Mouse (Mus musculus): ENCODE measurements at regions not wholly inside any gene's neighbourhood (a gene's known extent, or its start where the extent isn't known, plus 50 kb on each side); places are given as distances from the start of the nearest gene placed in this dataset.

DNA sequence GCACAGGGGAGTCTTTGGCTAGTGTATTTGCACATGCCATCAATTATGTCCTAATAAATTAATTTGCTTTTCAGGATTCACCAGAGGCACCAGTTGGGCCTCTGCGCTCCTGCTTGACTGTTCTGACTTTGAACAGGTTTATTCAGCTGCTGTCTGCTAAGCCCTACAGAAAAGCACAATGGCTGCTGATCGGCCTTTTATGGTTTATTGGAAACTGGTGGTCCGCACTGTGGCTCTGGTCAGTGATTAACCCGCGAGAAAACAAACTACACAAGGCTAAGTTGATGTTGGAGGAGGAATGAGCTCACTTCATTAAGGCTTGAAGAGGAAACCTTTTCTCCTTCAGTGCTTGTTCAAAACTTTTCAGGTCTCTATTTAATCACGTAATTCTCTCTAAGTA is 208.4 kb upstream of the Gpr101 start:
- no peak for DNase-seq

DNA sequence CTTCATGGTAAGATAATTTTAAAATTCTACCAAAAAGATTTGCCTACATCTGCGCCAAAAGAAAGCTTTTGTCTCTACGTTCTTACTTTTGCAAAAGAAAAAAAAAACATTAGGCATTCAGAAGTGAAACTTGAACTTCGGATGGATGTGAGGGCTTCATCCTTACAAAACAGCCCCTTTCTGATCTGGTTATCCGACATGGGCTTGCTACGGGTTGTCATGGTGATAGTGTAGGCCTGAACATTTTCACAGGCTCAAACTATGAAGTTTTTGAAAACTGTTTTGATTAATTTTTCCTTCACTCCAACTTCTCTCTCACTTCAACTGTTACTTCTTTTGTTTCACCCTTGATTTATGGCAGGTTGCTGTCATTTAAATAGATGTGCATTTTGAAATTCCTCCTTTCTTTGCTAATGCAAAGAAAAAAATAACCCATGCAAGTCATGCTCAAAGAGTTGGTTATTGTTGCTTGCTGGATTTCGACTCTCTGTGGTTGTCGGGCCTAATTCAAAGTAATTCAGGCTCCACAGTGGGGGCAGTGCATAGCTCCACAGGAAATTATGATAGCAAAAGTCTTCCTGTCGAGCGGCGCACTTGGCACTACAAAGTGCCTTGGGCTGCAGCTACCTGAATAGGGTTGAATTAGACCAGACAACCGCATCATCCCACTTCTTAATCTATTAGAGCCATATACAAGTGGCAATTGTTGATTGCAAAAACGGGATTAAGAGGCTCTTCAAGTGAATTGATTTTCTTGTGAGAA is 205.7 kb upstream of the Gpr101 start:
- no peak for DNase-seq

DNA sequence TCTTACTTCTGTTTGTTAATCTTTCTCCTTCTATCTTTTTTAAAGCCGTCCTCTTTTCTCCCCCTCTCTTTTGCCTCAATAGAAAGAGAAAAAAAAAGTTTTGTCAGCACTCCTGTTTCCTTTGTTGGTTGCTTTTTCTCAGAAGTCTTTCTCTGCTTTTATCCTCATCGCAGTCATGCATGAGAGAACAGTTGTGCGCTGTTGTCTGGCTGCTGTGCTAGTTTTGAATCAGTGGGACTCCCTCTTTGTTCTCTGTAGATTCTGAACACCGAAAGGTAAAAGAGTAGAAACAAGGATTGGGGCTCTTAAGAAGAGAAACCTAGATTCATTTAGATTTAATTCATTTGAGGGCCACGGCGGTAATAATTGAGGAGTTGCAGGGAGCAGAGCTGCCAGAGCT is 204.9 kb upstream of the Gpr101 start:
- DNase-seq, result no peak

DNA sequence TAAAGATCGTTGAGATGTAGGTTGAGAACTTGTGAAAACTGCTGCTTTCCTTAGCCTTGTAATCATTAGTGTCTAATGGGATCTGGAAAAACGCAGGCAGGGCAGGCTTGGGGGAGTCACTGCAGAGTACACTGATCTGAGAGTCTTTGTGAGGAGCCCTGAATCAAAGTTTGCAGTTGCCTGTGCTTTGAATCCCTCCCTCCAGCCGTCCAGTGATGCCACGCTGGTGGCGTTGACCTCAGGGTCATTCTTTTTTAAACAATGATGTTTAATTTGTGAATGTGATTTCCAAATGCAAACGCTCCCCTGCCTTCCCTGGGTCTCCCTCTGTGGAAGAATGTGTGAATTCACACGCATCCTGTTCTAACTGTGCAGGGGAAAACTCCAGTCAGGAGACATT is 204.4 kb upstream of the Gpr101 start:
- no peak for DNase-seq

DNA sequence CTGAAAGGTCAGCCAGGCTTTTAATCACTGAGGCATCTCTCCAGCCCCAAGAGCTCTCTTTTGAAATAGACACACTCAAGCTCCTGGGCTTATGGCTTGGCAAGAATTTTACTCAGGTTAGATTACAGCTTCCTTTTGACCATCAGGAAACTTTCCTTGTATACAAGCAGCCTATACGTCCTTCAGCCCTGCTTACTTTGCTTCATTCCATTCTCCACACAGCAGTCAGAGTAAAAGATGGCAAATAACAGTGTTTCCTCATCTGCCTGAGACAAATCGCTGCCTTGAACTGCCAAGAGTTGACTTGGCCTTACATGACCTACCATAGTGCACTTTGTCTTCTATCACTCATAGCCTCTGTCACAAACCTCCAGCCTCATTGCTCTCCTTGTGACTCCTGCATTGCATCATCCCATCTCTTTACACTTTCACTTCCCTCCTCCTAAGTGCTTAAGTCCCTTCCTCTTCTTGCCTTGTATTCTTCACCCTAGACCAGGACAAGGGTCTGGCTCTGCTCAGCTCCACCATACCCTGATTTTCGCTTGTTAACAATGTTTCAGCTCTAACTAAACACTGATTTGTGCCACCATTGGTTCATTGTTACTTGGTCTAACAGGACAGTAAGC is 203.2 kb upstream of the Gpr101 start:
- DNase-seq, result peak; percentile 22

DNA sequence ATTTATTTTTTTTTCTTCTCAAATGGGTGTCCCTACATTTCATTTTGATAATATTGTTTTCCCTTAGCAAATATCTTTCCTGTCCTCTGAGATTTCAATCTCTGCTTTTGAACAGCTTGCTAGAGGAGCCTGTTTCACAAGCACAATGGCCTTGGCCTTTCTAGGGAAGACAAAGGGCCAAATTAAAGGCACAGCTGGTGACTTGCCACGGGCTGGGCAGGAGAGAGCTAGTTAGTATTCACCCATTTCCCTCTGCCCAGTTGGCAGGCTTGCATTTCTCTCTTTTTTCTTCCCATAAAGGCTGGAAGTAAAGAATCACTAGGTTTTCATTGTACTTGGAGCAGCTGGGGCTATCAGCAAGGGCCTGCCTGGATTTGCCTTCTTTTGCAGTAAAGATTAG is 188.9 kb upstream of the Gpr101 start:
- DNase-seq, result no peak

DNA sequence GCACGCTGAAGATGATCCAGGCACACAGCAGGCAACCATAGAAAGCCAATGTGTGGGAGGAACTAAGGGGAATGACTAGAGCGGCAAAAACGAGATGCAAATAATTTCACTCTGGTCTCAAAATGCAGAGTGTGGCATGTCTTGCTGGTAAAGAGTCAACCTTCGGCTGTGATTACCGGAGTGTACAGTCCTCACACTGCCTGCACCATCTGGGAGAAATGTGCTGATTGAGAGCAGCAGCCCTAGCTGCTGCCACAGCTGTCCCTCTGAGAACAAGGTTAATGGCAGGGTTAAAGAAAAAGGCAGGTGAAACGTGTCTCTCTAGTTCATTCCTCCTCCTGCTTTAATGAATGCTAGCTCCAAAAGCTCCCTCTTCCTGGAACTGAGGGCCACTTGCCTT is 173.2 kb upstream of the Gpr101 start:
- DNase-seq, result no peak

DNA sequence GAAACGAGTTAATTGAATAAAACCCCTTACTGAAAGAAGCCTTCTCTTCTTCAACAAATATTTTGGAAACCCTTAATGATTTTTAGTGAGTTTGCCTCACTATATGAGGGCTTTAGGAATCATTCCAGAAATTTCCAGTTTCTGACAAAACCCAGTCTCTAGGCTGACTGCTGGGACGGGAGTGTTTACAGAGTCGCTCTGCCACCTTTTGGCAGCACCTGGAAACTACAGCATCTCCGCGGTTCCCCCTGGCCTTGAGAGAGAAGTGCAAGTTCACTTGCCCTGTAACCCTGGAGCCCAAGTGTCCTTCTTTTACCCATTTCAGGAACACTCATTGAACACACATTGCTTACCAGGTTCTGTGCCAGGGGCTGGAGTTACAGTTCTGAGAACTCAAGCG is 171.4 kb upstream of the Gpr101 start:
- DNase-seq, result peak; percentile 10

DNA sequence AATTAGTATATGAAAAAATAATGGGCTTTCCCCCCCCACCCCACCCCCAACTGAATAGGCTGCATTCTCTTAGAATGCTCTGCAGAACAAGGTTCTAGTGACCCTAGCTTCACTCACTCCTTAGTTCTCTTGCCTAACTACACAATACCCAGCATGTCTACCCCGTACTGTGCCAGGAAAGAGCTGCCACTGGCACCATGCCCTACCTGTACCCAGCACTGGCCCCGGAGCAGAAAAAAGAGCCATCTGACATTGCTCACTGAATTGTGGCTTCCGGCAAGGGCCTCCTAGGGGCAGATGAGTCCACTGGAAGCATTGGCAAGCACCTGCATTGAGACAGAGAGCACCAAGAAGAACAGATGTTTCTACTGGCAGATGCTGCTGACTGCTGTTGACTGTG is 156.0 kb upstream of the Gpr101 start:
- no peak for DNase-seq

DNA sequence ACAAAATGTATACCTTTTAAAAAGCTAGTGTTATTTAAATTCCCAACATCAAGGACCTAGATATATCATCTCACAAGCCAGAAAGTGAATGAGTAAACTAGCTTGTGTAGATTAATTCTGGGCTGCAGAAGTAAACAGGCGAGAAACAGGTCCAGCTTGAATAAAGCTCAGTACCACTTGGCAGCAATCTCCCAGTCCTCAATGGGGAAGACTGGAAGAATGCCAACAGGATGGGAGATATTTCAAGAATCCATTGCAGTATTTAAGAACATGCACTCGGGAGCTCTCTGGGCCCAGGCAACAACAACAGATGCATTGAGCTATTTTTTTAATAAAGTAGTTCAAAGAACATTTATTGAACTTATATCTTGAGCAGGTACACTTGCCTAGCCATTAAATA is 152.5 kb upstream of the Gpr101 start:
- DNase-seq, result peak; percentile 13

DNA sequence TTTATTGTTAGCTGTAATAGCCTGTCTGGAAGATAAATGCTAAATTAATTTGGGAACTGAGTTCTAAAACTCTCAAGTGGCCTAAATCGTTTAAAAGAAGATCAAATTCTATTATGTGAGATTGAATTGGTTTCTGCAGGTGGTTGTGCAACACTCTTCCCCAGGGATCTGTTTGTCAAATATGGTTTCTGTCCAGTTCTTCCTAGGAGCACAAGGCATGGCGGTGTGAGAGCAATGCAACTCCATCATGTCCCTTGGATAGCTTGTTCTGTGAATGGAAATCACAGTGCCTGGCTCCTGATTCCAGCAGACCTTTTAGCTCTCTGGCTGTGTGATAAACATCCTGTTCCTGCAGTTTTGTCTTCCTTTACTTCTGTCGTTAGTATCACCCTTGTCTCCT is 151.9 kb upstream of the Gpr101 start:
- no peak for DNase-seq

Measured in lung, postnatal 36 days (tissue).